Mouse (Mus musculus): Measurements from ENCODE around the gene Ttc28.
"Not testable (repeated sequence)": the region's sequence is repeated elsewhere in the genome, so short reads cannot be mapped to it uniquely, and the experiment has no call there.

Gene Ttc28

DNA sequence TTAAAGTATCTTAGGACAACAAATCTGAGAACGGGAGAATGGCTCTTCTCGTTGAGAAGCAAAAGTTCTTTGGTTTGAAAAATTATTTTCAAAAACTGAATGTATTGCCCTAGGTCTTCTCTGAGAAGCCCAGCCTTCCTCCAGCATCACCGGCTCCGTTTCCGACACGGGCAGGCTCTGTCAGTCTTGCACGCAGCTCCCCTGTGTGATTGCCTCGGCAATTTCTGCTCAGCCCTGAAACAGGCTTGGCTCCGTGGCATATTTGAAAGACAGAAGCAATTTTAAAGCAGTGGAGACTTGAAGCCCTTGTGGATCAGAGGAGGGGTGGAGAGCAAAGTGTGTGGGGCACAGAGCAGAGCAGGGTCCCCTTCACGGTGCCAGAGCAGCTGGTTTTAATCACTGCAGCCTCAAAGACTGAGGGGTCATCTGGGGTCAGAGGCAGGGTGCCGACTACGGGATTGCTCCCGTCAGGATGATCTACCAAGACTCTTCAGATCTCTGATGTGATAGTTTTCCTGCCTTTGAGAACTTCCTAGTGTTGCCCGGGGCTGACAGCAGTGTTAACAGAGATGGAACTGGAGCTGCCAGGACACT lies 363.9 kb downstream of the Ttc28 start:
- no peak for DNase-seq (ENCODE audit: low spot score)

DNA sequence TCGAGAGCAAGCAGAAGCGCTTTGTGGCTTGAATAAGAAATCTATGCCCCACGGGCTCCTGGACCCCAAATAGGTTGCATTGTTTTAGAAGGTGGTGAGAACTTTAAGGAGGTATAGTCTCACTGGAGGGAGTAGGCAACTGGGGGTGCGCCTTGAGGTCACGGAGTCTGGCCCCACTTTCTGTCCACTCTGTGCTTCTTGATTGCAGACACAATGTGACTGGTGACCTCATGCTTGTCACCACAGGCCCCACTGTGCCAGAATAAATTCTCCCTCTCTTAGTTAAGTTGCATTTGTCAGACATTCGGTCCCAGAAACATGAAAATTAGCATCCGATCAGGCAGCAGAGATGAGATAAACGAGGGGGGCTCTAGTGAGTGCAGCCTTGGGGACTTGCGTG lies 364.5 kb downstream of the Ttc28 start:
- no peak for DNase-seq (ENCODE audit: low spot score)

DNA sequence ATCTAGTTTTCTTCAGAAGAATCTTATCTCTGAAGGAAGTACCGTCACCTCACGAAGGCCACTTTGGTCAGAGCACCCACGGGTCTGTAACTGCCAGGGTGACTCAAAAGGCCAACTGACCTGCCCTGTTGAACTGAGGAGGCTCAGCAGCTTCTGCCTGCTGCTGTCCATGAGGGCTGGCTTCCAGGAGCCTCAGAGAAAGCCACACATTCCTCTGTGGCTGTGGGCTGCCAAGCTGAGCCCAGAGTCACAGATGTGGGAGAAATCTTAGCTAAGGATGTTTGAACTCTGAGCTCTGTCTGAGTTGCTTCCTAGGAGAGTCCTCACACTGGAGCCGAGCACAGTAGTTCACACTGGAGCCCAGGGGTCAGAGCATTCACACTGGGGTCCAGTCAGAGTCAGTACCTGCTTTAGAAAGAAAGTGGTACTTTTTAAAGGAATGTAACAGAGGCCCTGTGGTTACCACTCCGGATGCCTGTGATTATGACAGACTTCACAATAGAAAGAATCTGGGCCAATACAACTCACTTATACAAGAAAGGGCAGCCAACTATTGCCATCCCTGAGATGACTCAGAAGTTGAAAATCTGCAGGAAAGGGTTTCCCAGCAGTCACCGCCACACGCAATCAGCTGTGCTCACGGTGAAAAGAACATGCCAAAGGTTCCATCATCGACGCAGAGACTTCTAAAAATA lies 368.1 kb downstream of the Ttc28 start:
- DNase-seq (ENCODE audit: low spot score) = peak; percentile 24

DNA sequence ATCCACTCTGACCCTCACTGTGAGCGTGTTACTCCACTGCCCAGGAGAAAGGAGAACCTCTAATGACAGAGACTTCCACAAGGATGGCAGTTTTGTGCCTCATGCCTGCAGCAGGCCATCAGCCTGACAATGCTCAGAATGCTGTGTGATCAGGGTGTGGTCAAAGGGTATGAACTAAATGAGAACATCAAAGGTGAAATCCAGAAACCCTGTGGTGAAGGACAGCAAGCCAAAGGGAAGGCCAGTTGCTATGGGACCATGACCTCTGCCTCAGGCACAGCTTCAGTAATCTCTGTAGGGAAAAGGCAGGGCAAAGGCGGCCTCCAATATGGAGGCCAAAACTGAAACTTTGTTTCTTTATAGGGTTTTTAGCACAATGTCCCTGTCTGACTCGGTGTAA lies 372.5 kb downstream of the Ttc28 start:
- no peak for DNase-seq (ENCODE audit: low spot score)

DNA sequence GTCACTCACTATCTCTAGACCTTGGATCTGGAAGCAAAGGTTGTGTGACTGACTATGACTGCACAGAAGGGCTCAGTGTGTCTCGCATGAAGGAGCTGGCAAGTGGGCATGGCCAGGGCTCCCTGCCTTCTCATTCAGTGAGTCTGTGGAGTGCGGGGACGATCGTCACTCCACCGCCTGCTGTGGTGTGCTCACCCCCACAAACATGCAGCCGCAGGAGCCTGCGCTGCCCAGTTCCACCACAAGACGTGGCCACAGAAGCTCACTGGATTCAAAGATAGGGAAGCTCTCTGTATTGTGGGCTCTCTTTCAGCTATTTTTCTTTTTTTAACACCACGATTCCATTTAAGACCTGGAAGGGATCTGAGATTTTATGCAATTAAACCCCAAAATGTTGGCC lies 374.8 kb downstream of the Ttc28 start:
- DNase-seq (ENCODE audit: low spot score) = no peak

DNA sequence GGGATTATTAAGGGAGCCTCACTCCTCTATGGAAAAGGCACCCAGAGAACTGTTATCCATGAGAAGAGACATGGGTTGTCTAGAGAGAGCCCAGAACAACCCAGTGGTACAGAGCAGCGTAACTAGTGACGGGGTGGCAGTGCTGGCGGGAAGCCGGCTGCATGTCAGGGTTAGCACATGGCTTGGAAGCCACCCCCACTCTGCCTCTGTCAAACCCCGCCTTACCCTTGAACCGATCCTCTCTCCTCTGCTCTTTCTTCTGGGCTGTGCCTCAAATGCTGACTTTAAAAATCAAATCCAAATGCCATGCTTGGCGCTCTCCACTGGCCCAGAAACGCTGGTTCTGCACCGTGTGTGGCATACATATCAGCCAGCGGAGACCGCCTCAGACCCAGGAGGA lies 375.2 kb downstream of the Ttc28 start:
- no peak for DNase-seq (ENCODE audit: low spot score)

DNA sequence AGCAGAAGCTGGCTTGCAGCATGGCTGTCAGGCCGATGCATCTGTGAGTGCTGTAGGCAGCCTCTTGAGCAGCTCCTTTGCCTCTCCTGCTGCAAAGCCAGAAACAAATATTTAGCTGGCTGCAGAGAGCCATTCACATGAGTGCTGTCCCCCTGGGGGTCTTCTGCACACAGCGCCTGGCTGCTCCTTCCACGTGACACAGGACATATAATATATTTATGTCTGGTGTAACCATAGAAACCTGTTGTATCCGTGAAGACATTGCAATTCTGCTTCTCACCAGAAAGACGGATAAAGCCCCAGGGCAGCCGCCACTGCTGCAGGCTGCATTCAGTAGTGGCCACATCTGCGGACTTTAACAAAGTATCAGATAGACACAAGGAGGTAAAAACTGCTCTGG lies 376.6 kb downstream of the Ttc28 start:
- DNase-seq (ENCODE audit: low spot score) = no peak

DNA sequence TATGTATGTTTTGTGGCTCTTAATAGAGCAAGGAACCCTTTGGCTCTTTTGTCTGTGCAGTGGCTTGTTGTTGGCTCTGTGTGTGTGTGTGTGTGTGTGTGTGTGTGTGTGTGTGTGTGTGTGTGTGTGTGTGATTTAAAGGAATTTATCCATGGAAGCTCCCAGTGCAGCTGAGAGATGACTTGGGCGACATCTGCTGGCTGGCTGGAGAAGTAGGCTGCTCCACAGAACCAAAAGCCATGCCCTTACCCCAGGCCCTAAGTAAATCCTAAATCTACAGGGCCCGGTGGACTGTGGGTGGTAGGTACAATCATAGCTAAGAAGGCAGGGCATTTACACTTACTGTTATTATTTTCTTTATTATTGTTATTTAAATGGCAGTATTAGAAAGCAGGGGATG lies 377.5 kb downstream of the Ttc28 start:
- DNase-seq (ENCODE audit: low spot score) = peak; percentile 71

DNA sequence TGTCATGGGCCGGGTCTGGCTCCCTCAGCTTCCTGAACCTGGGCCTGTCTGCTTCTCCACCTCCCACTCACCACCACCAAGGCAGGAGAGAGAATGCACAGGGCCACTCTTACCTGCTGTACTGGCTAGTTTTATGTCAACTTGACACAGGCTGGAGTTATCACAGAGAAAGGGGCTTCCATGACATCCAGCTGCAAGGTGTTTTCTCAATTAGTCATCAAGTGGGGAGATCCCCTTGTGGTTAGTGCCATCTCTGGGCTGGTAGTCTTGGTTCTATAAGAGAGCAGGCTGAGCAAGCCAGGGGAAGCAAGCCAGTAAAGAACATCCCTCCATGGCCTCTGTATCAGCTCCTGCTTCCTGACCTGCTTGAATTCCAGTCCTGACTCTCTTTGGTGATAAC lies 381.6 kb downstream of the Ttc28 start:
- not testable (repeated sequence) for DNase-seq (ENCODE audit: low spot score)

DNA sequence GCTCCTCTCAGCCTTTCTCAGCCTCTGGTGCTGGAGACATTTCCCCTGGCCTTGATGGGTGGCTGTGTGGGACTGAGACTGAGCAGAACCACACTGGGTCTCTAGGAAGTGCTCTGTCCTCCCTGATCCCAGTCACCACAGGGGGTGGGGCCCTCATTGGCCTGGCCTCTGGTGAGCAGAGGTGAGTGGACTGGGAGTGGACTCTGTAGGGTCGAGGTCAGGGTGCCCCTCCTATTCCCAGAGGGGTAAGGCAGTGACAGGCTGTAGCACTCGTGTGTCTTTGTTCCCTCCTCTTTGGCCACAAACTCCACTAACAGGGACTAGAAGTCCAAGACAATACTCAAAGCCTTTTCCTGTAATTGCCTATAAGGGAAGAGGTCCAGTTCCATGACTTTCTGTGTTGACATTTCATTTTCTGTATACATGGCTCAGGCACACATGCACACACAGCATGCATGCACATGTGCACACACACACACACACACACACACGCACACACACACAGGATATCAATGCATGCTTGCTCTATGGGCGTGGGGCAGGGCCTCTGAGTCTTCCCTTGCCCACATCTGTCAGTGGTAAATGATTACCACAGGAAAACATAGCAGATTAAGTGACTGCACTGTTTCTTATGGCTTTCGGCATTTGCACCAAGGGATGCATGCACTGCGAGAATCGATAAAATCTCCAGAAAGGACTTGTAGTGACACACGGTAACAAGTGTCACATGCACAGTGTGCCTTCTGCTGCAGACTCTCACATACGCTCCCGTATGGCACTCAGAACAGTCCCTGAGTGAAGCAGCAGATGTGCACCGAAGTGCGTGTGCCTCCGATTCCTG lies 382.4 kb downstream of the Ttc28 start:
- DNase-seq (ENCODE audit: low spot score) = no peak

DNA sequence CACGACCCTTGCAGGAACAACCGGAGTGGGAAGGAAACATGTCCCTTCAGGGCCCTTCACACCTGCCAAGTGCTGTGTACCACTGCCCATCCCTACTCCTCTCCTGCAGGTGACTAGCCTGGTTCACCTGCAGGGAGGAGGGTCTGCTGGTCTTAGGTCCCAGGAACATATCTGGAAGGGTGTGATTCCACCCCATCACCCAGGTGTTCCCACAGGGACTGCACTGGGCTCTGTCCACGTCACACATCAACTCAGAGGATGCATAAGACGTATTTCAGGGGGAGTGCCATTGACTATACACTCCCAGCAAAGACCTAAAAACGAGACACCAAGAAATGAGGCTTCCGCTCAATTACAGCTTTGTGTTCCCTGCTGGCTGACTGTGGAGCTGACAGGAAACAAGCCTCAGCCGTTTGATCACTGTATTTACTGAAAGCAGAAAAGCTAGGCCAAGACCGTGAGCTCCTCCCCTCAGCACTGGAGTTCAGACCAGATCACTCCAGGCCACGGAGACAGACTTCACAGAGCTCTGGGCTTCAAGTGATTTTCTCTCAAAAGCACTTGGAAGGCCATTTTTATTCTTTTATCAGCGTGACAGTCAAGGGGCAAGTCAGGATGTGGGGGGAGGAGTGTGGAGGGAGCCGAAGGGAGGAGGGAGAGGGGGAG lies 383.1 kb downstream of the Ttc28 start:
- peak; percentile 71 for DNase-seq (ENCODE audit: low spot score)

DNA sequence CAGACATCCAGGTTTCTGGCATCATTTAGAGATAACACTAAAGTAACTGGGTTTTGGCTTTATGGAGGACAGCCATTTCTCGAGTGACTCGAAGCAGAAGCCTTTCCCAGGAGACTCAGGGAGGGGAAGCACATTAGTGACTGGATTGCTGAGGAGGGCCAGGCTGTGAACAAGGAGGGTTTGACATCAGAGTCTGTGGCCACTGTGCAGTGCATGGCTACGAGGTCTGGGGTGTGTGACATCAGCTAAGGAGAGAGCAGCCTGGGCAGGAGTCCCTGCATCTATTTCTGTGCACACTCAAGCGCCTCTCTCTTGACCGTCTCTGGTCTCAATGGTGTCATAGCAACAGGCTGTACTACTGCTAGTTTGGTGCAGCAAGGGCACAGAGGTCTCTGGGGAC lies 383.8 kb downstream of the Ttc28 start:
- no peak for DNase-seq (ENCODE audit: low spot score)

DNA sequence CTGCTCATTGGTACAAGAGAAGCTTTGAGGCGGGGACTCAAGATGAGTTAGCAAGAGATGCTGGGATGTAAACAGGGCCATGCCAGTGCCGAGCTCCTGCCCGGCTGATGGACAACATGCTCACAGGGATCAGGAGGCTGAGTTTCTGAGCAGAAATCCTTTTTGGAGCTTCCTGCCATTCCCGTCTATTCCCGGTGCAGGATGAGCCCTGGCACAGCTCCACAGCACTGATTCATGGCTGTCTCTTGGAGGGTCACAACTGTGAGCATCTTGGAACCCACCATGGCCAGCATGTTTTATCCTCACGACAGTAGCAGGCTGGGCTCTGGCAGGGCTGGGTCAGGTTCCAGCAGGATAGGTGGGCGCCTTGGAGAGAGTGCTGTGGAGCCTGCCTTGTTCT lies 384.9 kb downstream of the Ttc28 start:
- DNase-seq (ENCODE audit: low spot score) = no peak

DNA sequence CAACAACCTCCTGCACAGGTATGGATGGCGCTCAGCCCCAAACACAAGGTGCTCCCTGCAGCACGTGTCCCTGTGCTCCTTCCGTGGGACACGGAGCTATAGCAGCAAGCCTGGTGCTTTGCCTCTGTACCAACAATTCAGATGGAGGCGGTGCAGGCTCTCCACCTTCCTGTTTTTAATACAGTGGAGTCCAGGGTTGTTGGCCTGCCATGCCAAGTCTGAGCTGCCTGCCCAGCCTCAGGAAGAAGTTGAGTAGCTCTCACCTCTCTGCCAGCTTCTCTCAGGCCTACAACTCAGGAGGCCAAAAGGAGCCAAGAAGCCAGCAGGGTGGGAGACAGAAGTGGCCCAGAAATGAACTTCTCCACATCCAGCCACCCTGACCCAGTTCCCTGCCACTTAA lies 387.1 kb downstream of the Ttc28 start:
- DNase-seq (ENCODE audit: low spot score) = peak; percentile 55

DNA sequence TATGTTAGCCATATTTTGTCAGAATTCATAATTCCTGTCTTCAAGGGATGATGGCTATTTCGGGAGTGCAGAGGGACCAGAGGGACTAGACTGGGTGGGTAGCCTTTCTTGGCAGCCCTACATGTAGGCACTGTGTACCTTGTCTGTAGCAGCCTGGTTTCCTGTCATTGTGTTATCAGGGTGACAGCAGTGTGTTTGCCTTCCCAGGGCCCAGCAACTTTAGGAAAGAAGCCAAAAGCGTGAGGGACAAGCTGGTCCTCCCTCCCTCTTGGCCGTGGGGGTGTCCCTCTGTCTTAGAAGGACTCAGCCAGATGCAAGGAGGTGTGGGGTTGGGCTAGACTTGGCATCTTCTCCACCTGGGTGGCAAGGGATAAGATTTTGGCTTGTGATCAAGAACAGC lies 387.5 kb downstream of the Ttc28 start:
- peak; percentile 90 for DNase-seq (ENCODE audit: low spot score)

DNA sequence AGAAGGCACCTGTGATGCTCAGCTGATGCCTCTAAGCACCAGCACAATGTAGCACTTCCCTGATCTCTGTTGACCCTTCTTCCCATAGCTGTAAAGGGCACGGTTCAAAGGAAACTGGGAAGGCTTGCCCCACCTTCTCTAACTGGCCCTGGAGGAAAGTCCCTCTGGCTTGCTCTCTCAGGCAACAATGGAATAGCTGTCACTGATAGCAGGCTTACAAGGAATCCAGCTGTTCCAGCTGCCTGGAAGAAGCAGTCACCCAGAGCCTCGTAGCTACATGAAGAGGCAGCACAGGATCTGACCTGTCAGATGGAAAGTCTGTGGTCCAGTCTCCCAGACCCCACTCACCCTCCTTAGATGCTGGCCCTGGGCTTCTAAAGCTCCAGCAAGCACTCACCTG lies 389.2 kb downstream of the Ttc28 start:
- no peak for DNase-seq (ENCODE audit: low spot score)

DNA sequence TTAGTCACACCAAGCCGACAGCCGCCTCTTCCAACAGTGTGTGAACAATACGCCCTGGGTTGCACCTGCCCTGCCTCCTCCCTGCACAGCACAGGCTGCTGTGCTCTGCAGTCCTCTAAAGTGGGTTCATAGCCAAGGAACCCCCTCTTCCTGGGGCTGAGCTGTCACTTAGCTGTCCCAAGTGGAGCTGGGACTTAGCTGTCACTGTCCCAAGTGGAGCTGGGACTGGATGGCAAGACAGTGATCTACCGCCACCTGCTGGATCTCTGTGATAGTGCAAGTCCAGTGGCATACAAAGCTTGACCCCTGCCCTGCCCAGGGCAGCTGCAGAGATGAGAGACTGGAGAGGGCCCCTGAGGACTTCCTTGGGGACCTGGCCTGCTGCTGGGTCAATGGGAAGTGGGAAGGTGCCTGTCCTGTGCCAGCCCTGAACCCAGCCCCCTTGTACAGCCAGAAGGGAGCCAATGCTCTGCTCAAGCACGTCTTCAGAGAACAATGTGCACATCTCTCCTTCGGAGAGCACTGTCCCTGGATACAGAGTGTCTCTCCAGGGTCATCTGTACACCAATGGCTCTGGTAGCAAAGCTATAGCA lies 390.1 kb downstream of the Ttc28 start:
- DNase-seq (ENCODE audit: low spot score) = peak; percentile 80

DNA sequence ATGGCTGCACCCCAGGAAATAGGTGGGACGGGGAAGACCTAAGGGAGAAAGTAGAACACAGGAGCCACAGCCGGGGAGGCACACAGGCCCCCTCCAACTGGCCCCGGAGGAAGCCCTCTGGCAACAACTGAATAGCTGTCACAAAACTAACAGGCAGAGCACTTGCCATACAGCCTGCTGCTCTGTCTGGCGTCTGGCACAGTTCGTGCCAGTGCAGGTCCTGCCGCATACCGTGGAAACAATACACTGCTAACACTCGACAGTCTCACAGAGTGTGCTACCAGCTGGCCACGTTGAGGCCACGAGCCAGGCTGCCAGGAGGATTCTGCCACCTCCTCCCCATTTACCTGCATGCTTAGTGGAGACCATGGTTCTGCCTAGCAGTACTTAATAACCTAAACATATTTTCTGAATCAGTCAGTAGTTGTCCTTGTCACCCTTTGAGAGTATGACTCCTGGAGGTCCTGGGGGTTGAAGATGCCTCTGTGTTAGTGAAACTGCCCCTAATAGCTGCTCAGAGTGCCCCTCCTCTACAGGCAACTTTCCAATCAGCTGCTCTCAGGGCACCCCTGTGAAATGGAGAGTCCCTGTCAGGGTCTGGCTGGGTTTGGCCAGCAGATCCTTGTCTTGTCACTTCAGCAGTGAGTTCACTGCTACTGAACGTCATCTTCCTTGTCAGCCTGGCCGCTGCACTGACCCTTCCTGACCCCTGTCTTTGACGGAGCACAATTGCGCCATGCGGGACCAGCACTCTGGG lies 390.8 kb downstream of the Ttc28 start:
- no peak for DNase-seq (ENCODE audit: low spot score)

DNA sequence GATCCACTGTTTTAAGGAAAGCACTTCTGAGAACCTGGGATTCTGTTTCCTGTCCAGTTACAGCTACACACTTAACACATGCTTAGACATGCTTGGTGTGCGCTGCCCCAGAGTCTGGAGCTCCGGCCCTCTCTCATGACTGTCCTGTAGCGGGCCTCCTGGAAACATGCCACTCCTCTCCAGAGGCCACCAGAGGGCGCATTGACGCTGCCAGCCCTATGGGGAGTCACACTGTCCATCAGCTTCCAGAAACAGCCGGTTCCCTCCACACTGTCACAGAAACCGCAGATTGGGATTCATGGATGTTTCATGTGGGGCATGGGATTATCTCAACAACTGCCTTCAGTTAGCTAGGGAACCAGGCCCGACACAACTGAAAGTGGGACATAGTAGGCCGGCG lies 394.0 kb downstream of the Ttc28 start:
- DNase-seq (ENCODE audit: low spot score) = peak; percentile 83

DNA sequence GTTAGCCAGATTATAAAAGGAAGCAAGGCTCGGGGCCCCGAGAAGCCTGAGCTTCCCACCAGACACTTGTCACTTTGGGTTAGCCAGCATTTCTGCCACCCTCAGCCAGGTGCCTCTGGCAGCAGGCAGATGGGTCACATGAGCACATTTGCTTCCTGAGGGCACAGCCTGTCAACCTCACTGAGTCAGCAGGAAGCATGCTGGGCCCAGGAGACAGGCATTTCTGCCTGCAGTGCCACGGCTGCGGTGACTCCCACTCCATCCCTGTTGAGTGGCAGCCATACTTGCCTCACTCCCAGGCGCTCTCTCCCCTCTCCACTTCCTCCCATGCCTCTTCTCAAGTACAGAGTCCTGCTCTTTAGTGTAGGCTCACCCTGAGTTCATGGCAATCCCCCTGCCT lies 395.3 kb downstream of the Ttc28 start:
- DNase-seq (ENCODE audit: low spot score) = no peak

DNA sequence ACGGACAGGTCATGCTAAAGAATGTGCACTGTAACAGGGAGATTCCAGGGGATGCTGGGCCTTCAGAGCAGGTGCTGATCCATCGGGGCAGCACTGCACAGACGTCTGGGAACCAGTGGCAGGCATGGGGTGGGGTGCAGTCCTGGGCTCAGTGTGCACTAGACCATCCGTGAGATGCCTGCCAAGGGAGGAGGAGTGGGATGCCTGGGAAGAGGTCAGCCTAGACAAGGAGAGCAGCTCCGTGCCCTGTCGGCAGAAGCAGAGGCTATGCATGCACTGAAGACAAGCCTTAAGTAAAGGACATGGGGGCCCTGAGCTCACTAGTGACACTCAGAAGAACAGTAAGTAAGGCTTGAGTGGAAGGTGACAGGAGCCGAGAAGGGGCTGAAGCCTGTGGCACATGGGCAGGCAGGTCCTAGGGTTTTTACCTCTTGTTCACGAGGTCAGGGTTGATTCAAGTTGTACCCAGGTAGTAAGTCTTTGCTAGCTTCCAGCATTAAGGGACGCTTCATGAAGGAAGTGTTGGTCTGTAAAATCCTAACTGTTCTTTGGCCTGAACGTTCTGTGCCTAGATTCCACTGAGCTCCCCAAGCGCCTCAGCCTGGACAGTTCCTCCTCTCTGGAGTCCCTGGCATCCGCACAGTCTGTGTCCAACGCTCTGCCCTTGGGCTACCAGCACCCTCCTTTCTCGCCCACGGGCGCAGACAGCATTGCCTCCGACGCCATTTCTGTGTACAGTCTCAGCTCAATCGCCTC lies 405.0 kb downstream of the Ttc28 start:
- DNase-seq (ENCODE audit: low spot score) = no peak
